Mouse (Mus musculus) thymus, postnatal 14 days (tissue): Measurements from ENCODE around the gene Dnajb8.

ENCODE experiments used
- DNase-seq: peaks from one replicate; pipeline ENCODE4 v3.0.0; 2021

The Dnajb8 gene

GRCm38 (mm10) chr6:88221968-88222367 is at the start of gene Dnajb8:
Dnajb8 (plus strand) TSS chr6:88222268.
- DNase-seq, result no peak

GRCm38 (mm10) chr6:88174191-88174590 is 47.9 kb upstream of the Dnajb8 start:
- DNase-seq, result no peak

GRCm38 (mm10) chr6:88174676-88175075 is 47.4 kb upstream of the Dnajb8 start:
- DNase-seq, result no peak

GRCm38 (mm10) chr6:88184671-88185070 is 37.4 kb upstream of the Dnajb8 start:
- DNase-seq, result no peak

GRCm38 (mm10) chr6:88188148-88188547 is 33.9 kb upstream of the Dnajb8 start:
- no peak for DNase-seq

GRCm38 (mm10) chr6:88189312-88190042 is 32.6 kb upstream of the Dnajb8 start:
- DNase-seq, result peak; percentile 85

- DNase-seq, result no peak
These were observed 32.1 kb upstream of the Dnajb8 start for GRCm38 (mm10) chr6:88190043-88190309.

- DNase-seq, result no peak
These were observed 31.6 kb upstream of the Dnajb8 start for GRCm38 (mm10) chr6:88190310-88191023.

- DNase-seq, result no peak
These were observed 31.1 kb upstream of the Dnajb8 start for GRCm38 (mm10) chr6:88191024-88191365.

GRCm38 (mm10) chr6:88191411-88192070 is 30.5 kb upstream of the Dnajb8 start:
- no peak for DNase-seq

GRCm38 (mm10) chr6:88192756-88193155 is 29.3 kb upstream of the Dnajb8 start:
- no peak for DNase-seq

GRCm38 (mm10) chr6:88193433-88194052 is 28.5 kb upstream of the Dnajb8 start, which contains the start of gene Gata2:
Gata2 (plus strand) TSS chr6:88193891.
- DNase-seq, result no peak

GRCm38 (mm10) chr6:88194053-88194977 is 27.8 kb upstream of the Dnajb8 start:
- peak; percentile 32 for DNase-seq

GRCm38 (mm10) chr6:88194978-88195325 is 27.1 kb upstream of the Dnajb8 start:
- DNase-seq, result no peak

GRCm38 (mm10) chr6:88196054-88196732 is 25.9 kb upstream of the Dnajb8 start:
- no peak for DNase-seq

GRCm38 (mm10) chr6:88196733-88197312 is 25.2 kb upstream of the Dnajb8 start:
- DNase-seq, result no peak

- DNase-seq, result no peak
These were observed 24.6 kb upstream of the Dnajb8 start for GRCm38 (mm10) chr6:88197313-88198069.

- no peak for DNase-seq
These were observed 23.8 kb upstream of the Dnajb8 start for GRCm38 (mm10) chr6:88198070-88198940.

- DNase-seq, result no peak
These were observed 22.9 kb upstream of the Dnajb8 start for GRCm38 (mm10) chr6:88199001-88199717.
